Mouse (Mus musculus) WW6 (cell line): ENCODE measurements around the gene Hoxc6.

Source experiments
- DNase-seq: peaks from one replicate; pipeline ENCODE4 v3.0.0-alpha.2; 2013; ENCODE audit warnings: low read depth, low spot score

Hoxc6 gene

DNA sequence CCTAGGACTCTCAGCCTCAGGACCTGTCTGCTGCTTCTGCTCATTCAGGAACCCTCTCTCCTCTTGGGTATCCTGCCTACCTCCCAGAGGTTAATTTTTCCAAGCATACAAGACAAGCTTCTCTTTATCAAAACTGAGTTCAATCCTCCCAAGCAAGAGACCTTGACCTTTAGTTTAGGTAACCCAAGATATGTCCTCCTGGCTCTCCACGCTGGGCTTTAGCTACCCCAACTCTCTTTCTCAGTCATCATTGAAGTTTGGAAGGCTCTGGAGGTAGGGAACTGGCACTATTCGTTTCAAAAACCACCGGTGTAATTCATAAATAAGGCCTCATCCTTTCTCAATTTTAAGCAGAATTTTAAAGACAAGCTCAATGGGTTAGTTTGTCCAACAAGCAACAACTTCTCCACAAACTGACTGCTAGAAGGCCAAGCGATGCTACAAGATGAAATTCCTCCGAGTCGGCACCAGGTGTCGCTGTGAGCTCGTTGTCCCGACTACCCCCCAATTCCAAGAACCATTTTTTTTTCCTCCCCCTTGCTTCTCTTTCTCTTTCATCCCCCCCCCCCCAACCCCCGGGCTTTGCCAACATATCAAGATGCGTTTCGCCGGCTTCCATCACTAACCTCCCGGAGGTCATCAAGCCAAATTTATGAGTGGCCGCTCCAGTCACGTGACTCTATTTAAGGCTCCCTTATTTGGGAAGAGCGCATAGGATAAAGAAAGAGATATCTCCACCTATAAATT is 15.4 kb downstream of the Hoxc6 start:
- DNase-seq: no peak

DNA sequence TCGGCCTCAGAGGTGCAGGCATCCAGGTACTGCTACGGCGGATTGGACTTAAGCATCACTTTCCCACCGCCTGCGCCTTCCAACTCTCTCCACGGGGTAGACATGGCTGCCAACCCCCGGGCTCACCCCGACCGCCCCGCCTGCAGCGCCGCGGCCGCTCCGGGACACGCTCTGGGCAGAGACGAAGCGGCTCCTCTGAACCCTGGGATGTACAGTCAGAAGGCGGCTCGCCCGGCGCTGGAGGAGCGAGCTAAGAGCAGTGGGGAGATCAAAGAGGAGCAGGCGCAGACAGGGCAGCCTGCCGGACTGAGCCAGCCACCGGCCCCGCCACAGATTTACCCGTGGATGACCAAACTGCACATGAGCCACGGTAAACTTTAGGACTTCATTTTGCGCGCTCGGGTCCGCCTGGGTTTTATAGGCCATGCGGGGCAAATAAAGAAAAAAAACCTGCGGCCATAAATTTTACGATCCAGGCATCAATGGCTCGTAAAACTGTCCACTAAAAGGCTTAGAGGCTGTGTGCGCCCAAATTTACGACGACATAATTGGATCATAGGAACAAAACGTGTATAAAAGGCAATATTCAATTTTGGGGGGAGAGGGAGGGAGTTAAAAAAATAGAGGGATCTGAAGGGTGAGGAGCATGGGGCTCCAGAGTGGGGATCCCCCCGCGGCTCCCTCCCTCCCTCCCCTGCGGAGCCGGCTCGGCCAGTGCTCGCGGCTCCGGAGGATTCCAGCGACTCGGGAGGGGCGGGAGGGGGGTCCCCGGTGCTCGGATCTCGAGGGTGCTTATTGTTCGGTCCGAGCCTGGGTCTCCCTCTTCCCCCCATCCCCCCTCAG is 16.3 kb downstream of the Hoxc6 start:
- DNase-seq: no peak

DNA sequence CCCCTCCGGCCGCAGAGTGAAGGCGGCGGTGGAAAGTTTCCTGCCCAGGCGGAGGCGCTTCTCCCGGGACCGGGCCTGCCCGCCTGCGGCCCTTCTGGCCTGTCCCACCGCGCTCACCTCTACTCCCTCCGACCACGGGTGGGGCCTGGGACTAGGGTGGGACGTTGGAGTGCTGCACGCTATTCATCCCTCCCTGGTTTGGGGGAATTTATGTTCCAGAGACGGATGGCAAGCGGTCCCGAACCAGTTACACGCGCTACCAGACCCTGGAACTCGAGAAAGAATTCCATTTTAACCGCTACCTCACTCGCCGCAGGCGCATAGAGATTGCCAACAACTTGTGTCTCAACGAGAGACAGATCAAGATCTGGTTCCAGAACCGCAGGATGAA is 16.9 kb downstream of the Hoxc6 start:
- DNase-seq: no peak

DNA sequence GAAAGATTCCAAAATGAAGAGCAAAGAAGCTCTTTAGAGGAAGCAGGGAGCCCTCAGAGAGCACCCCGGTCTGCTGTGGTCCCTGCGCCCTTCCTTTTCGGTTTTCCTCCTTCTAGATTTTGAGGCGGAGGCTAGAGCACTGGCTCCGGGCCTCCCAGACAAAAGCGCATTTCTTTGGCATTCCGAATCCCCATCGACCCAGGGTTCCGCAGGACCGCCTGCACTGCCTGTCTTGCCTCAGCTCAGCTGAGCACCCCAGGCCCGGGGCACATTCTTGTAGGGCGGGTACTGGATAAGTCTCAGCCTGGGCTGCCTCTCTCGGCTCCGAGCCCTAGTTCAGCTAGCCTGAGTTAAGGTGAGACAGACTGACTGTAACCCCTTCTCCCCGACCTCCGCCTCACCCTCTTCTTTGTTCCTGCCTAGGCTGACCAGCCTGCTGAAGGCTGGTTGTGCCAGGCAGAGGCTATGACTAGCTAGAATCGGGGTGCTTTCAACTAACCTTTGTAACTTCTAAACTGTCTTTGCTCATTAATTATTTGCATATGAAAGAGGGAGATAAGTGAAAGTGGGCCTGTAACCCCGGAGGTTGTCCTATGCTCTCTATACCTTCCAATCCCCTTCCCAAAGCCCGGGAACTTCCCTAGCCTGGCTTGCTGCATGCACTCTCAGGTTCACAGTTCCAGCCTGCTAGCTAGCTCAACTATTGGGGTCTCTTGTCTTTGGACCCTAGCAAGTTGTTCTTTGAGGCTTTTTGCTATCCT is 17.5 kb downstream of the Hoxc6 start:
- DNase-seq: no peak

DNA sequence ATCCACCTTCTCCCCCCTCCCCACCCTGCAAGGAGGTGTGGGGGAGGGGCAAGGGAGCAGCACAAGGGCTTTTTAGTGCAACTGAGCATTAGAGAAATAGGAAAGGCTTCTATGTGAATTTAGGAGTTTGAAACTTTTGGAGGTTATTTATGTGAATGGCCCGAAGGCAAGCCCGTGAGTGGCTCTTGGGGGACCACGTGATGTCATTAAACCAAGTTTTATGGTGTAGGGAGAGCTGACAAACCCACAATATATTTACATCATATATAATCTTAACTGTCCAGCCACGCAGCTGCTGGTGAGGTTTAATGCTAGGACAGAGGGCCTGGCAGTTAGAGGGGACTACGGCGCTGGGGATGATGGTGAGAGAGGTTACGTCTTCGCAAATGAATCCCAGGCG is 20.6 kb downstream of the Hoxc6 start, which contains the start of gene Hoxc4:
TSS of gene Hoxc4 (plus strand) at position 299 of the 400 bp plus-strand sequence.
- no peak for DNase-seq

DNA sequence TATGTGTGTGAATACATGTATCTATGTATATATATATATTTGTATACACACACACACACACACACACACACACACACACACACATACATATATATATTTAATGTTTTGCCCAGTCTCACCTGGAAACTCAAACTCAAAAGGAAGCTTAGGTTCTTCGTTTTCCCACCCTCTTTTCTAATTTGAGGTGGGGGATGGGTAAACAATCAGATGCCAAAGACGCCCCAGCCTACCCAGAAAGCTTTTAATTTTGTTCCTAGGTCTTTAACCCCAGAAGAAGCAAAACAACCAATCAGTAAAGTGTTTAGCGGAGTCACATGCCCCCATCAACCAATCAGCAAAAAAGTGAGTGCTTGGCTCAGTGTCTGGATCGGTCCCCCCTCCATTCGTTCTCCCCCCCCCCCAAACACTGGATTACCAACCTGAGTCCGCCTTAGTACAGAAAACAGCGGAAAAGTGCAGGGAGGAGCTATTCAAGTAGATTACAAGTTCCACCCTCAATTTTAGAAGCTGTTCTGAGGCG is 22.9 kb downstream of the Hoxc6 start:
- DNase-seq: no peak

DNA sequence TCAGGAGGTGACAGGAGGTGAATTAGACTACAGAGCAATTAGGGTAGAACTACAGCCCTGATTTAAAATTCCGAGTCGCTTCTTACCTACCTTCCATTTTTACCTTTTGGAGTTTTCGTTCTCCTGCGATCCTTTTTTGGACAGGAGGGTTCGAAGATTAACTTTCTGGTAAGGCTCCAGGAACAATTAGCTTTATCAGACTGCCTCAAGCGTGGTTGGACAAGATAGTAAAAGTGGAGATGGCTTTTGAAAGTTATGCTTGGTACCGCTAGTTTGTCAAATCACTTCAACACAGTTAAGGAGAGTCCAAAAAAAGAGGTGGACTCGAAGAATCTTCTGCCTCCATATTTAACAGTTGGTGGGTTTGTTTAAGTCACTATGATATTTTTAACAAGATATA is 23.5 kb downstream of the Hoxc6 start:
- no peak for DNase-seq

DNA sequence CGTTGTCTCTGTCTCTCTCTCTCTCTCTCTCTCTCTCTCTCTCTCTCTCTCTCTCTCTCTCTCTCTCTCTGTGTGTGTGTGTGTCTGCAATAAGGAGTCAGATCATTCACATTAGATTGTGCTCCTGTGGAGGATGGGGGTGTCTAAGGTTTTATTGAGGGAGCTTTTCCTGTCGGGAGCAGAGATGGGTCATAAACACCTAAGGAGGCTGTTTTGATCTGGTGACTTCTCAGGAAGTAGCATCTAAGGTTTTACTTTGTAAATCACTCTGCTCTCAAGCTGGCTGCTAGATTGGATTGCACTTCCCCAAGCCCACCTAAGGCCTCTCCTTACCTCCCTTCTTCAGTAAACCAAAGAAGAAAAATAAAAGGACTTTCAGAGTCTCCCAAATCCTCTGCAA is 26.1 kb downstream of the Hoxc6 start:
- DNase-seq: no peak

DNA sequence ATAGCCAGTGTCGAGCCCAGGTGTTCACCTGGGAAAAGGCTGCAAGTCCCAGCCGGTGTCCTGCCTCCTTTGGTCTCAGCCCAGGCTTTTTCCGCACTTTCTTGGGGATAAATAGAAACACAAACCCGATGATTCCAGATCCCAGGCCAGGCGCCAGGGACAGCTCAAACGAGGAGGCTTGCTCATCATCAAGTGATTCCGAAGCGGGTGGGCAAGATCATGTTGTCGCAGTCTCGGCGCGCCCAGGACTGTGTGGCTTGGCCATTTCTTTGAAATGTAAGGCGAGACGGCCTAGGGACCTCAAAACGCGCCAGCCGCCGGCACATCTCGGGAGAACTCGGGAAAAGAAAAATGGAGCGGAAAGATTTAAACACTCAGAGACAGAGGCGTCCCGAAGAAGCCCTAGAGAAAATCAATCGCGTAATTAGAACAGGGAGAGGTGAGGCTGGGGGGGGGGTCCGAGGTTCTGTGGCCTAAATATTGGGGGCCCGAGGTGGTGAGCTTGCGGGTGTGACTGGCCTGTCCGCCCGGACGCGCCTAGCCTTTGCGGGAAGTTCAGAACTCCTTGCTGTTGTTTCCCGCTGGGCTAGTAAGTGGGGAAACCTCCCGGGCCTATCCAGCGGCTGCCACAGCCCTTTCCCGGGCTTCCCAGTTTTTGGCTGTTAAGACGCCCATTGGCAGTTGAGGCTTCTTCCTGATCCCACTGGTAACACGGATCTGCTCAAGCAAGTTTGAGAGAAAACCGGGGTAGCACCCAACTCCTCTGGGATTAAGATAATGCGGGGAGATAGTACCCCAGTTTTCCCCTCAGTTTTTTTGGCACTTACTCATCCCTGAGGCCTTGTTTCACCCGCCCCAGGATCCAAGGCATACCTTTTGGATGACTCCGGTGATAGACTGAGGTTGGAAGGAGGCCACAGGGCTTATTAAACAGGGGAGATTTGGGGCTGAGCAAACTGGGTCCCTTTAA is 29.5 kb downstream of the Hoxc6 start:
- DNase-seq: no peak

DNA sequence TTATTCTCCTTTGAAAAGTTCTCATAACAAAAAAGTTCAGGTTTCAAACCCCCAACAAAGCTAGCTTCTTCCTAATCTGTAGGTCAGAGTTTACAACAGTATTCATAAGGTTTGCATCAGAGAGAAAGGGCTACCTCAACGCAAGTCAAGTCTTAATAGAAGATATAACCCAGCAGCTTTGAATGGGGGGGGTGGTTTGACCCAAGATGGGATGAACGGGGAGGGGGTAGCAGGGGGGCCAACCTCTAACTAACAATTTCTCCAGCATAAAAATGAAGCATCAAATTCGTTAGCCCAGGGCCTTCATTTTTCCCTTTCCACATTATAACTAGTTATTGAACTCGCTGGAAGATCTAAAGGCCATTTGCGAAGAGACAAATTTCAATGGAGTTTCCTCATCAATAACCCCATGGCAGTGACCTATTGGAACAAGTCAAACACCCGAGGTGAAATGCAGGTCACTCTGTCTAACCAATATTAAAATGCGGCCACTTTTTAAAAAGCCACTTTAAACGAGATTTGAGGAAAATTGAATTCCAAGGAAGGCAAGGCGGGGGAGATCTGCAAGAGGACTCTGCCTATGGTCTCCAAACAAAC is 31.0 kb downstream of the Hoxc6 start:
- no peak for DNase-seq

DNA sequence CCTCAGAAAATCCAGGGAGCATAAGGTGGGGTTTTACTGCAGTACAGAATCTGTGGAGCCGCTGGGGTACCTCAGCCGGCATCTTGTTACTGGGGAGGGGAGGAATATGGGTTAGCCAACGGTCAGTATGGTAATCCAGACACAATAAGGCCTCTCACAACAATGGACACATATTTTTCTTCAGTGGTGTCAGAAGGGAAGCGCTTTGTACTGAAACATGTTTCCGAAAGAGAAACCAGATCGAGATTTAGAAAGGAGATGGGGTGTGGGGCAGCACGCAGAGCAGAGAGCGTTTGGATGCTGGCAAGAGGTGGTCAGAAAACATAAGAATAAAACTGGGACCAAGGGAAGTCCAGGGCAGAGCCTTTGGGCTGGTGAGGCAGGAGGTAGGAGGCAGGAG is 32.1 kb downstream of the Hoxc6 start:
- DNase-seq: no peak

DNA sequence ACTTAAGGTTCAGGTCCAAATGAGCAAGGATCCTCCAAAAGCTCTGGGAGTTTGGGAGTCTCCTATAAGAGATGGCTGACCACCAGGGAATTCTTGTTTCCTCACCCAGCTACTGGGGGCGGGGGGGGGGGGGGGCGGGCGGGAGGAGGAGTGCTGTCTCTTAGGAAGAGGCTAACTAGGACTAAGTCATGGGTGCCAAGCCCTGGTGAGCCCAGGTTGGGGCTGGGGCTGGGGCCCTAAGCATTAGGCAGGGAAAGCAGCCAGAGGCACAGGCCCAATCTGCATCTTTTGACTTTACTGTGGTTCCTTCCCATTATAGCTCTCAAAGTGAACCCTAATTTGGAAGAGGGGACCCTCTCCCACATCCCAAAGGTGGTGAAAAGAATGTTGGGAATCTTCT is 34.1 kb downstream of the Hoxc6 start:
- no peak for DNase-seq

DNA sequence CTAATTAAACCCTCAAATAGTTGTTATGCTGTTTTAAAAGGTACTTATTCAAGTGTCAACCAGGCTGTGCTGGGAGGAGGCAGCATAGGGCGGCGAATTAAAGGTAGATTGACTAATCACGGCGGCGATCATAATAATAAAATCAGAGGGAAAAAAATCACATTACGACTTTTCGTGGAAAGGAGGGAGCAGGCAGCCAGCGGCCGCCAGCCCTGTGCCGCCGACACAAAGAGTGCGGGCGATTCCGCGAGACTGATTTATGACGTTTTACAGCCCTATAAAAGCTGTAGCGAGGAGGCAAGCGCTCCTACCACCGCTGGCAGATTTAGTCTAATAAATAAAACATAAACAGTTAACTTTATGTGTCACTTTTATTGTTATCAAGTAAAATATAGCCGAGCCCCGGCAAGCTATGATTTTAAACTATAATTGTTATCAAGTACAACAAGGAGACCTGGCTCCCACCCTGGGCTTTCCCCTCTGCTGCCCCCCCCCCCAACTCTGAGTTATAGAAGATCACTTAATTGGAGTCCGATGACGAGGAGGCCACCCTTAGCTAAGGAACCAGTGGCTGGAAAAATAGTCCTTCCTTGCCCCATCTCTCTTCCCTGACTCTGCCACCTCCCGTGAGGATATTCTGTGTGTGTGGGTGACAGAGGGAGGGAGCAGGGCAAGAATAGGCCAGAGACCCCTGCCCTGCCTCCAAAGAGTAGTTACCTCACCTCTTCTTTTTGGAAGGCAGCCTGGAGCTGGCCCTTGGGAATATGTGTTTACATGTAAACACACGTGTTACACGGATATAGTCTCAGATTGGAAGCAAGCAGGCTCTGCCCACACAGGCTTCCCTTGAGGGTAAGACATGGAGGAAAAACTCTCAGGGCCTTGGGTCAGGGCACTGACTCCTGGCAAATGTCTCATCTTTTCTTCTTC is 34.9 kb downstream of the Hoxc6 start:
- no peak for DNase-seq

DNA sequence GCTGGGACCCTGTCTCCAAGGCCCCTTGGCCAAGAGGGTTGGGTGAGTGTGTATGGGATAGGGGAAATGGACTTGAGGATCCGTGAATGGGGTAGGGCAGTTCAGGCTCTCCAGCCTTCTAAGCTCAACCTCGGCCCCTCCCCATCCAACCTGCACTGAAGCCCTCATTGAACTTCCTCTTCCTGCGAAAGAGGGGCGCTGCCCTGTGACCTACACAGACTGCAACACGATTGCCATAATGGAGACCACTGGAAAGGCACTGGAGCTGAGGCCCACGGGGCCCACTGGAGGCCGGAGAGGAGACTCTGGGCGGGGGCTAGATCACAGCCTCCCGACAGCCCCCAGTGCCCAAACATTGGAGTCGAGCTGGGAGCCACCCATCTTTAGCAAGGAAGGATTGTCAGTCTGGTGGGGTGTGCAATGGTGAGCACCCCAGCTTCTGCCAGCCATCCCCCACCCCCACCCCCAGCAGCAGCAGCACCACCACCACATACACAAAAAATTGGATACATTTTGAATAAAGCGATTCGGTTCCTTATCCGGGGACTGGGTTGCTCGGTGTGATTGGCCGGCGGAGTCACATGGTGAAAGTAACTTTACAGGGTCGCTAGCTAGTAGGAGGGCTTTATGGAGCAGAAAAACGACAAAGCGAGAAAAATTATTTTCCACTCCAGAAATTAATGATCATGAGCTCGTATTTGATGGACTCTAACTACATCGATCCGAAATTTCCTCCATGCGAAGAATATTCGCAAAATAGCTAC is 36.2 kb downstream of the Hoxc6 start:
- DNase-seq: no peak

DNA sequence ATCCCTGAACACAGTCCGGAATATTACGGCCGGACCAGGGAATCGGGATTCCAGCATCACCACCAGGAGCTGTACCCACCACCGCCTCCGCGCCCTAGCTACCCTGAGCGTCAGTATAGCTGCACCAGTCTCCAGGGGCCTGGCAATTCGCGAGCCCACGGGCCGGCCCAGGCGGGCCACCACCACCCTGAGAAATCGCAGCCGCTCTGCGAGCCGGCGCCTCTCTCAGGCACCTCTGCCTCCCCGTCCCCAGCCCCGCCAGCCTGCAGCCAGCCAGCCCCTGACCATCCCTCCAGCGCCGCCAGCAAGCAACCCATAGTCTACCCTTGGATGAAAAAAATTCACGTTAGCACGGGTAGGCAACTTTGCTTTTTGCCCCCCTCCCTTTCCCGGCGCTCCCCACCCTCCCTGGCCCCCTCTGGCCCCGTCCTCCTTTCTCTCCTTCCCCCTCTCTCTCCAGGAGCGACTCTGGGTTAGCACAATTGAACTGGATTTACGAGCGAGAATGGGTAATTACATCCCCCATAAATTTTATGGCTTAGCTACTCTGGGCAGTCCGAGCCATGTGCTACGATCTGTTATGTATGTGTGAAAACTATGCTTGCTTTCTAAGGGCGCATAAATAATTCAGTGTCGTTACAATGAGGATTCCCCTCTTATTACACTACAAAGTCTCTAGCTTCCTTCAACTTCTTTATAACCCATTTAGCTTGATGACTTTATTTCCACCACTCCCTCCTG is 36.9 kb downstream of the Hoxc6 start:
- DNase-seq: no peak

DNA sequence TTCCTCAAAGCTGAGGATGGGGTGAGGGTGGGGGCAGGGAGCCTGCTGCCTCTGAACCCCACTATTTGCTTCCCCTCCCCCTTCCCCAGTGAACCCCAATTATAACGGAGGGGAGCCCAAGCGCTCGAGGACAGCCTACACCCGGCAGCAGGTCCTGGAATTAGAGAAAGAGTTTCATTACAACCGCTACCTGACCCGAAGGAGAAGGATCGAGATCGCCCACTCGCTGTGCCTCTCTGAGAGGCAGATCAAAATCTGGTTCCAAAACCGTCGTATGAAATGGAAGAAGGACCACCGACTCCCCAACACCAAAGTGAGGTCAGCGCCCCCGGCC is 37.5 kb downstream of the Hoxc6 start:
- DNase-seq: no peak

DNA sequence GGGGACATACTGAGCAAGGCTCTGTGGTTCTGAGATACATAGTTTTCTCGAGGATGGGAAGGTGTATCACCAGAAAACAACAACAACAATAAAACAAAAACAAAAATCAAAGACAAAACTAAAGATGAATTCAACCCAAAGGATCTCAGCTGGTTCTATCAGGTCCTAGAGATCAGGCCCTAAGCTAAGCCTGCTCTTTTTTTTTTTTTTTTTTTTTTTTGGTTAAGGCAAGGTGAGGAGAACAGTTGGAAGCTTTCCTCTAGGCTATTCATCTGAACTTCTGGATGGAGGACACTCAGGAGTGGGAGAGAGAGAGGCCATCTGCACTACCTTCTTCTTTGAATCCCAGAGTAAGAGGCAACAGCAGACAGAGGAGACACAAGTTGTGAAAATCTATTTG is 39.5 kb downstream of the Hoxc6 start:
- DNase-seq: no peak
